Mouse (Mus musculus) testis, adult 2 months (tissue): ENCODE measurements around the gene Dohh. TPM values are rescaled to one million over a fixed set of nuclear protein-coding genes. Genes with fewer than 3 reads are reported as not detected.

Experiments
- H3K27ac ChIP-seq: fragments of 200-500 bp; 2 replicates; pipeline ENCODE4 v1.5.1; 2012; ENCODE audit warnings: low read depth, low read length; ENCODE audit not compliant: control insufficient read depth, insufficient read depth
- H3K27me3 ChIP-seq: fragments of 200-500 bp; 2 replicates; pipeline ENCODE4 v1.6.1; 2012; ENCODE audit warnings: mild to moderate bottlenecking, low read length, moderate library complexity; ENCODE audit not compliant: control insufficient read depth, insufficient read depth
- H3K36me3 ChIP-seq: fragments of 200-500 bp; 2 replicates; pipeline ENCODE4 v1.6.1; 2012; ENCODE audit warnings: mild to moderate bottlenecking, low read length; ENCODE audit not compliant: control insufficient read depth, insufficient read depth
- H3K4me1 ChIP-seq: fragments of 200-500 bp; 2 replicates; pipeline ENCODE4 v1.6.1; 2012; ENCODE audit warnings: low read length; ENCODE audit not compliant: control insufficient read depth, insufficient read depth
- H3K4me3 ChIP-seq: fragments of 200-500 bp; 2 replicates; pipeline ENCODE4 v1.5.1; 2012; ENCODE audit warnings: low read depth, mild to moderate bottlenecking, low read length, moderate library complexity, mixed read lengths; ENCODE audit not compliant: control insufficient read depth
- CTCF ChIP-seq: fragments of 200-500 bp; IDR thresholded peaks from 2 replicates; pipeline ENCODE4 v1.5.1; 2012; ENCODE audit warnings: low read depth, mild to moderate bottlenecking, inconsistent platforms, low read length, moderate library complexity; ENCODE audit not compliant: control insufficient read depth, insufficient read depth, insufficient replicate concordance
- POLR2A ChIP-seq: fragments of 200-500 bp; IDR thresholded peaks from 2 replicates; pipeline ENCODE4 v1.6.1; 2012; ENCODE audit warnings: low read depth, mild to moderate bottlenecking, inconsistent platforms, low read length, moderate library complexity; ENCODE audit not compliant: control insufficient read depth
- polyA plus RNA-seq: library from polyadenylated mRNA; depleted of rRNA; stranded (reverse); fragments of >200 nt; gene quantifications from 2 replicates; pipeline ENCODE4 v1.2.3, GENCODE M21; 2012

Gene Dohh
- polyA plus RNA-seq, 1 experiment = 38.5 TPM

DNA sequence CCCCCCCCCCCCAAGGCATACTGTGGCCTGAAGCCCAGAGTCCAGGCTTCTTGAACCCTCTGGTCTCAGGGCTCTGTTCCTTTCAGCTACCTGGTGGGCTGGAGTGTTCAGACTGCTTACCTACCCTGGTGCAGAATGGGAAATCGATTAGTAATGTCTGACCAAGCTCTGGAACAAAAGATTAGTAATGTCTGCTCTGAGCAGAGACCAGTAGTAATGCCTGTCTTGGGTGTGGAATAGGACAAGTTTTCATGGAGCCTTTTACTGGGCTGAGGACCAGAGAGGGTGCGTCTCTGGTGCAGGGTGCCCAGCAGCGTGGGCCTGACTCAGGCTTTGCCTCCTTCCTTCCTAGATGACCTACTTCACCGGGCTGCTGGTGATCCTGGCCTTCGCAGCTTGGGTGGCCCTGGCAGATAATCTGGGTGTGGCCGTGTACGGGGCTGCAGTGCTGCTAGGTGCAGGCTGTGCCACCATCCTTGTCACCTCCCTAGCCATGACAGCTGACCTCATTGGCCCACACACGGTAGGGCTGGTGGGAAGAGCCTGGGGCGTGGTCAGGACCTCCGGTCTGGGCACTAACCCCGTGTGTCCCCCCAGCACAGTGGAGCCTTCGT, 21.8 kb upstream of the Dohh start:
- H3K4me1 ChIP-seq = peaks cover 28% of the 10 kb centered on the region
- no peaks in the 10 kb centered on the region for H3K27me3 ChIP-seq
- H3K27ac ChIP-seq = no peak overlapping the region
- H3K36me3 ChIP-seq = no peaks in the 10 kb centered on the region
- TF ChIP-seq POLR2A (no peak), CTCF (no peak)
- H3K4me3 ChIP-seq = peak overlapping the region; percentile 83

DNA sequence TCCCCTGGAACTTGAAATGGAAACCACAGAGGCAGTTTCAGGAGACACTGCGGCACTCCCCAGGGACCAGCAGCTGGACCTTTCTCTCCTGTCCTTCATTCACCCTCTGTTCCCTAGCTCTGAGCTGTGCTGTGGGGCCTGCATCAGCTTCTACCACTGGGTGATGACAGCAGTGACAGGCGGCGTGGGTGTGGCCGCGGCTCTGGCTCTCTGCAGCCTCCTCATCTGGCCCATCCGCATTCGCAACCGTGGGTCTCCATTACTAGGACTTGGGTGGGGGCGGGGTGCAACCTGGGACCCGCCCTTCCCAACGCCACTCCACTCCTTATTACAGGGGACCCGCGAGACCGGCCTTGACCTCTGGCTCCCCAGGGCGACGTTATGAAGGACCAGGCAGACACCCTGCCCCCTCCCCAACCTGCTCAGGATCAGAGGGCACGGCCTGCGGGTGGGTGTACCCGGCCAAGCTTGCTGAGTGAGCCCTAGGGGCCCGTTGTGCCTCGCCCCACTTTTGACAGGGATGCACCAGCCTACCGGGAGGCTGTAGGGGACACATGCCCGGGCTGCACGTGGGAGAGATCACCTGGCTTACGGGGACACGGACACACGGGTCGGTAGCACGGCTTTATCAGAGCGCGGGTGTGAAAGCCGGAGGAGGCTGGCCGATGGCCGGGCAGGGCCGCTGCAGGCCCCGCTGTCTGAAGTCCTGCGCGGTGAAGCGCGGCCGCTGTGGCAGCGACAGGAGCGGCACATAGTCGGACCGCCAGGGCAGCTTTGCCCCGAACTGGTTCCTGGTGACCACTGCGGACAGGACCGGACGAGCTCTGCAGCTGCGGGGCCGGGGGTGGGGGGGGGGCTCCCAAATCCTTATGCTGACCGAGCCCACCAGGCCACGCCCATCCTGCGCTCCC, 20.5 kb upstream of the Dohh start:
- TF ChIP-seq POLR2A (no peak), CTCF (no peak)
- peak overlapping the region; percentile 32; the same call in 1 of the 2 replicates for H3K27ac ChIP-seq
- H3K4me3 ChIP-seq = peak overlapping the region; percentile 83
- no peaks in the 10 kb centered on the region for H3K27me3 ChIP-seq
- H3K36me3 ChIP-seq = no peaks in the 10 kb centered on the region
- peaks cover 19% of the 10 kb centered on the region for H3K4me1 ChIP-seq

DNA sequence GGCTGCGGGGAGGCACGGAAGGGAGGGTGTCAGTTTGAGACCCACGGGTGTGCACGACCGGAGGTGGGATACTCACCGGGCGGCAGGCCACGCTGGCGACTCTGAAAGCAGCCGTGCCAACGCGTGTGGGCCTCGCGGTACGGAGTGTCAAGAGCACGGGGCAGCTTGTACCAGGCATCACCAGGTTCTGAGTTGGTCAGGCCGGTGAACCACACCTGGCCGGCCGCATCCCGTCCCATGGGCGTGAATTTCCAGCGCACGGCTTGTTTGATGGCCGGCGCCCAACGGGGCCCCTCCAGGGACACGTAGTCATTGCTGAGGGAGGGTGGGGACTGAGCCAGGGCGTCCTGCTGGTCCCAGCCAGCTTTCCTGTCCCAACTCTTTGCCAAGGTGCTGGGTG, 19.6 kb upstream of the Dohh start:
- H3K36me3 ChIP-seq = no peaks in the 10 kb centered on the region
- H3K4me3 ChIP-seq = peak overlapping the region; percentile 83
- H3K27ac ChIP-seq = peak overlapping the region; percentile 85
- TF ChIP-seq POLR2A = no peak; the same call in 1 of the 2 replicates
- no peak for TF ChIP-seq CTCF
- H3K4me1 ChIP-seq = peaks cover 19% of the 10 kb centered on the region
- H3K27me3 ChIP-seq = no peaks in the 10 kb centered on the region

DNA sequence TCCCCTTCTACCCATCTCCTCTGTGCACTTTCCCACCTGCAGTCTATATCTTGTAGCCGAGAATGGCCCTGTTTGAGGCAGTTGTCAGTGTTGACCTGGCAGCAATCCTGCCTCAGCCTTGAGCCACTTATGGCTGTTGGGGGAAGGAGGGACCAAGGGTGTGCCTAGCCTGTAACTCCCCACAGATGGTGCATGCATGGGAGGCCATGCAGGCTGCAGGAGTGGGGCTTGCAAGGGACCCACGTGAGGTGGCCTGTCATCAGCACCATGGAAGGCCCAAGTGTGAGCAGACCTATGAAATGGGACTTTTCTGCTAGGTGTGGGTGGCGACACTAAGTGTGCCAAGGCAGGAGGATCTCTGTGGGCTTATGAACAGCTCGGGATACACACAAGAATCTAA, 19.2 kb upstream of the Dohh start:
- Histone ChIP-seq H3K27ac (peak overlapping the region; percentile 85), H3K27me3 (no peaks in the 10 kb centered on the region), H3K4me3 (peak overlapping the region; percentile 83), H3K36me3 (no peaks in the 10 kb centered on the region), H3K4me1 (peaks cover 19% of the 10 kb centered on the region)
- TF ChIP-seq CTCF (no peak), POLR2A (no peak; the same call in 1 of the 2 replicates)

DNA sequence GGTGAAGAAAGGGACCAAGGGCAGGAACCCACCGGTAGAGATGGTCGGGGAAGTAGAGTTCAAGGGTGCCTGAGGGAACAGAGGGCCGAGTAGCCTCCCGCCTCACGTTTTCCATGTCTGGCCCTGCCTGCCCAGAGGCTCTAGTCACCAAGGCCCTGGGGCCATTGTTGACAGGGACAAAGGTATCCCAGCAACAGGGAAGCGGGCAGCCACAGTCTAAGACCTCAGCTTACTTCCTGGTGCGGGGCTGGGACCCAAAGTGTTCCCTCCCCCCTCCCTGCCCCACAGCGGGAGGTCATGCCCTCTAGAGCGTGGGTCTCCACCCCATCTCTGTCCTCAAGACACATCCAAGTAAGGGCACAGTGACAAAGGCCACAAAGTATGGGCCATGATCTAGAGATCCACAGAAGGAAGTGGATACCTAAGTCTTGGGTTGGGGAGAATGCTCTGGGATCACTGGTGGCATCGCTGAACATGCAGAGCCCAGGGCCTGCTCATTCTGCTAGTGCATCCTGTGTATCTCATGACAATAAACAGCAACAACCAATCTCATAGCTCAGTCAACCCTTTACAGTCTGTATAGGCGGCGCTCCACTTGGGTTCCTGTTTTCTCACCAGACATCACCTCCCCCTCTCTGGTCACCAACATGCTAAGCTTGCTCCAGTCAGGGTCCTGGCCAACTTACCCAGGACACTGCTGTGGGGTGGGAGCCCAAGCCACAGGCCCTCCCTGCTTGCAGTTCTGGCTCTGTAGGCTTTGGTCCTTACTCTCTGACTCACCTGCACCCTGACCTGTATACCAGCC, 18.4 kb upstream of the Dohh start, which contains the start of gene 4930404N11Rik:
TSS of gene 4930404N11Rik (minus strand) at position 145 of the 805 bp plus-strand sequence.
- no peak for TF ChIP-seq CTCF
- peak; percentile 80; the same call in 1 of the 2 replicates for TF ChIP-seq POLR2A
- Histone ChIP-seq H3K27me3 (no peaks in the 10 kb centered on the region), H3K4me1 (peaks cover 19% of the 10 kb centered on the region), H3K4me3 (peak within 1 kb of the TSS; percentile 83), H3K27ac (peak within 1 kb of the TSS; percentile 85), H3K36me3 (no peaks in the 10 kb centered on the region; the same call in 1 of the 2 replicates)

DNA sequence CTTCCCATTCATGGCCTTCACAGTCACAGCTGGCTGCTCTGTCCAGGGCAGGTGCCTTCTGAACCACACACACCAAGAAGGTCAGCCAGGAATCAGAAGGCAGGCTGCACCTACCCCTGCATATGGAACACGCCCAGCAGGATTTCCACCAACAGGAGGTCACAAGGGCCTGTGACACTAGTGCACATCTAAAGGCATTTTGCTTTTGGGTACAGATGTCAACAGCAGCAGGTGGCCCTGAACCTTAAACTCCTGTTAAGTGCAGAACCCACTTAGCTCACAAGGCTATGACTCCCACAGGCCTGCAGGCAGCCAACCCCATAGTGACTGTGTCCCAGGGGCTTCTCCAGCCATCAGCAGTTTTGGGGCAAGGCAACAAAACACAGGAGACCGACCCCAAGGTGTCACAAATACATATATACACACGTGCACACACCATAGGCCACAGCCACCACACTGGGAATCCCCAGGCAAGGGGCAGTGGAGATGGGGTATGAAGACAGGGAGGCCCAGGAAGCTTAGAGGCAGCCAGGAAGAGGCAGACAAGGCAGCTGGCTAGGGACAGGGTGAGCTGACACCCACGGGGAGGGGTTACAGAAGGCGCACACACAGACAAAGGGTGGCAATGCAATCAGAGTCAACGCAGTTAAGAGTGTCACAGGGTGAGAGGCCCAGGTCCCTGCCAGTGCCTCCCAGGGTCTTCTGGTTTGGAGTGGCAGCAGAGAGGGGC, 17.6 kb upstream of the Dohh start:
- Histone ChIP-seq H3K36me3 (no peaks in the 10 kb centered on the region; the same call in 1 of the 2 replicates), H3K4me3 (peak overlapping the region; percentile 83), H3K27ac (peak overlapping the region; percentile 85), H3K4me1 (peaks cover 19% of the 10 kb centered on the region), H3K27me3 (no peaks in the 10 kb centered on the region)
- peak; percentile 29; the same call in 1 of the 2 replicates for TF ChIP-seq POLR2A
- no peak for TF ChIP-seq CTCF

DNA sequence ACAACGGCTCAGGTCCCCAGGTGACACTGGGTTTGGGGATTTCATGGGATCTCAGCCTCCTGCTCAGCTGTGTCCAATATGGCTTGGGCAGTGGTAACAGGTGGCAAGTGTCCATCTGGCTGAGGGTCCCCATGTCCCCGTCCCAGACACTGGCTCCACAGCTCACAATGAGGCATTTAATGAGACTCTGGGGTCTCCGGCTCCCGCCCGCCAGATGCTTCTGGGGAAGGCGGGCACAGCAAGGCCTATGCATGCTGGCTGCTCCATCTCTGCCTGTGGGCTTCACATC, 17.1 kb upstream of the Dohh start:
- Histone ChIP-seq H3K36me3 (no peaks in the 10 kb centered on the region; the same call in 1 of the 2 replicates), H3K4me3 (no peak overlapping the region), H3K4me1 (peaks cover 19% of the 10 kb centered on the region), H3K27me3 (no peaks in the 10 kb centered on the region), H3K27ac (no peak overlapping the region)
- TF ChIP-seq POLR2A = no peak
- no peak for TF ChIP-seq CTCF
